Mouse (Mus musculus): ENCODE data around the gene Cbfb.

Cbfb gene

GRCm38 (mm10) chr8:105251954-105252353, 81.5 kb downstream of the Cbfb start:
- DNase-seq (ENCODE audit: low read depth, low spot score) = no peak

DNA sequence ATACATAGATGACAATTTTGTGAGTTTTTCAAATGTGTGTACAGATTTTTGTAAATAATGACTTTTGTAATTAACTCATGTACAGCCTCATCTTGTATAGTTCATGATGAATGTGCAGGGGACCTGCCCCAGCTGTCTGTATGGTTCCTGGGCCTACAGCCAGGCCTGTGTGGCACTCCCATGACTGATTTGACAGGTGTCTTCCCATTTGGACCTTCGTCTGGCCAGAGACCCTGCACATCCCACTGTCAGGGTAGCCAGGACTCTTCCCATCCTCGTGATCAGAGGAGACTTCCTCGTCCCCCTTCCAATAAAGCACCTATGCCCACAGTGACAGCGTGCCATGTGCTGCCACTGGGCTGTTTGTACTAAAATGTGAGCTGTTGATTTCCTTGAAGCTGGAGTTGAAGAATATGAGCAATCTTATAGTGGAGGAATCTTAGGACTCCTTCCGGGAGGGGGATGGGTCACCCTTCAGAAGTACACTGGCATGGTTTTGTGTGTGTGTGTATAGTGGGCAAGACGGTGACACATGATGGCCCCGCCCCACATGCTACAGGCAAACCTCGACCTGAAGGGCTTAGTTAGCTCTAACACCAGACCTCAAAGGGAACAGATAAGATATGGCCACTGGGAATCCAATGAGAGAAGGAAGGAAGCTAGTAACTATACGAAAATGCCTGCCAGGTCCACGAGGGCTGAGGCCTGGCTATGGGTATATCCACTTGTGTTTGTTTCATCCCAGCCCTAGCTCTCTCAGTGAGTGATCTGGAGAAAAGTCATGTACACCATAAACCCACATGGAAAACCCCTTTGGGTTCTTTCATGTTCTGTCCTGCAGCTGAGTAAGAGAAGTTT, 82.4 kb downstream of the Cbfb start:
- no peak for DNase-seq (ENCODE audit: low read depth, low spot score)

DNA sequence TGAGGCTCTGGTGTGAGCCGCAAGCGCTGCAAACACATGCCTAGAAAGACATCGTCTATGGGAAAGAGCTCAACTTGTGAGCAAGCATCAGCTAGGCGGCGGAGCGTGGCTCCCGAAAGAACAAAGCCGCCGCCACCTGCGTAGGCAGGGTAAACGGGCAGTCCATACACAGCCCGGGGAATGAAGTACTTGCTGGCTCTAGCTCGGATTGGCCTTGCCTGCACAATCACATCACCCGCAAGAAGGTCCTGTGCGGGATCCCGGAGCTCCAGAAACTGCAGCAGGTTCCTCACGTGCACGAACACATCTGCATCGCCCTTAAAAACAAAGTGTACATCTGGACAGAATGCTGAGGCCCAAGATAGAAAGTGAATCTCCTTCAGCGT, 83.3 kb downstream of the Cbfb start:
- no peak for DNase-seq (ENCODE audit: low read depth, low spot score)

- peak; percentile 71 for DNase-seq (ENCODE audit: low read depth, low spot score)
These were observed 83.9 kb downstream of the Cbfb start for GRCm38 (mm10) chr8:105254152-105254965.

DNA sequence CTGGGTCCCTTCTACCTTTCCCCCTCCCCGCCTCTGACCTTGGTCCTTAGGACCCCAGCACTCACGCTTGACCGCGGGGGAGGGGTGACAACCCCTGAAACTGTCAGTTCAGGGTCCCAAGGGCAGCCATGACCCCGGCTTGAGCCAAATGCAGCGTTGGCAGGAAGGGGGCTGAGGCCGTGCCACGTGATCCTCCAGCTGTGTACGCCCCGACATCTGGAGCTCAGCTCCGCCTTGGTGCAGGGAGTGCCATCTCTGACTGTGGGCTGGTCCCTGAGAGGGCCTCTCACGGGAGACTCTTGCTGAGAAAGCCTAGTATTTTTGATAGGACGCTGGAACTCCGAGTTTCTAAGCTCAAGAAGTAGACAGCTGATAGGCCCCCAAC, 84.5 kb downstream of the Cbfb start, which contains the start of gene B3gnt9:
B3gnt9 (minus strand) TSS at position 188 of the 385 bp plus-strand sequence.
- peak; percentile 81 for DNase-seq (ENCODE audit: low read depth, low spot score)

DNA sequence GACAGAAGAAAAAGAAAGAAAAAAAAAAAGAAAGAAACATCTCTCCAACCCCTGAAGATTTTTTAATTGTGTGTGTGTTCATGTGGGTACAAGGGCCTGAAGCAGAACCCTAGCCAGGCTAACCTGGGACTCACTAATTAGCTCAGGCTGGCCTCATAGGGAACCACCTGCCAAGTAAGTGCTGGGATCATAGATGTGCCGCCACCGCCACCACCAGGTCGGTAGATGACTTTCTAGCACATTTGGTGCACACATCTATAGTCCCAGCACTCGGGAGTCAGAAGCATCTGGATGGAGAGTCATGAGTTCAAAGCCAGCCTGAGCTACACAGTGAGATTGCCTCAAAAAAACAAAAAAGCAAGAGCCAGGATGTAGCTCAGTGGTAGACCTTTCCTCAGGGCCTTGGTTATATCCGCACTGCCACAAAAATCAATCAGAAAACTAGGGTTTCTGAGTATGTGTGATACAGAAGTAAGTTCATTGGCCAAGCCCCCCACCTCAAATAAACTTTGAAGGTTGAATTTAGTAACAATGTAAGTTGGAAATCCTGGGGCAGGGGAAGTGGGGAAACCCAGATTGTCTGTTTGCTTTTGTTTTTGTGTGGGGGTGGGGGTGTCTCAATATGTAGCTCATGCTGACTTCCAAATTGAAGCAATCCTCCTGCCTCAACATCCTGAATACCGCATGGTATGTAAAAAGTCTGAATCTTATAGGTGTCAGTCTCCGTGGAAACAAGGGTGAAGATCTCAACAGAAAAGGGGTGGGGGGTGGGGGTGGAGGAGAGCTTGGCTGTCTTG, 87.0 kb downstream of the Cbfb start:
- DNase-seq (ENCODE audit: low read depth, low spot score) = no peak

DNA sequence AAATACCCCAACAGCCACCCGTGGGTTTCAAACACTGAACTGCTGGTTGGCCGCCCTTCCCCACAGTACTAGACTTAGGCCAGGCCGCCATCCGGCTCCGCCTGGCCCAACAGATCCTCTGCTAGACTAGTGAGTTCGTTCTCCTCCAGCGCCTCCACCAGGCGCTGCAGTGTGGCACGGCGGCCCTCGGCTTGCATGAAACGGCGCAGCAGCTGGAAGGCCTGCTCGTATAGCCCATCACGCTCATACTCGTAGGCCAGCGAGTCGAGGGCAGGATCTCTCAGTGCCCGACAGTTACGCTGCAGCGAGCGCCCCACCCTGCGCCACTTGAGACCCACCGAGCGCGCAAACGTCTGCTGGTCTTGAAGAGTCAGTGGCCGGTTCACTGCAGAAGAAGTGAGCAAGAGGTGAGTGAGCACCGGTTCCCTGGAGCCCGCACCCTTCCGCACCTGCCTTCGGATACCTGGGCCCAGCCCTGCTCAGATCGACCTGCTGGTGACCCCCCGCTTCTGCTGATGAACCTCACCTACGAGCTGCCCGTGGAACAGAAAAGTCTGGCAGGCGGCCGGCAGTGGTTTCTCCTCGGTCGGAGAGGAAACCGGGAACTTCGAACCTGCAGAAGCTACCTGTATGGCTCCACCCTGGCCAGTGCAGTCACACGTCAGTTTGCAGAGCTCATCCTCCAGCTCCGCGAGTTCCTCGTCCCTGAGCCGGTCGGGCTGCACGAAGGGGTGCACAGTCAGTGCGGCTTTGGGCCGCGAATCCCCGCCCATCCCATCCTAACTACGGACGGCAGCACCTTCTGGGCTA, 88.6 kb downstream of the Cbfb start:
- no peak for DNase-seq (ENCODE audit: low read depth, low spot score)

GRCm38 (mm10) chr8:105259721-105260320, 89.3 kb downstream of the Cbfb start:
- no peak for DNase-seq (ENCODE audit: low read depth, low spot score)

DNA sequence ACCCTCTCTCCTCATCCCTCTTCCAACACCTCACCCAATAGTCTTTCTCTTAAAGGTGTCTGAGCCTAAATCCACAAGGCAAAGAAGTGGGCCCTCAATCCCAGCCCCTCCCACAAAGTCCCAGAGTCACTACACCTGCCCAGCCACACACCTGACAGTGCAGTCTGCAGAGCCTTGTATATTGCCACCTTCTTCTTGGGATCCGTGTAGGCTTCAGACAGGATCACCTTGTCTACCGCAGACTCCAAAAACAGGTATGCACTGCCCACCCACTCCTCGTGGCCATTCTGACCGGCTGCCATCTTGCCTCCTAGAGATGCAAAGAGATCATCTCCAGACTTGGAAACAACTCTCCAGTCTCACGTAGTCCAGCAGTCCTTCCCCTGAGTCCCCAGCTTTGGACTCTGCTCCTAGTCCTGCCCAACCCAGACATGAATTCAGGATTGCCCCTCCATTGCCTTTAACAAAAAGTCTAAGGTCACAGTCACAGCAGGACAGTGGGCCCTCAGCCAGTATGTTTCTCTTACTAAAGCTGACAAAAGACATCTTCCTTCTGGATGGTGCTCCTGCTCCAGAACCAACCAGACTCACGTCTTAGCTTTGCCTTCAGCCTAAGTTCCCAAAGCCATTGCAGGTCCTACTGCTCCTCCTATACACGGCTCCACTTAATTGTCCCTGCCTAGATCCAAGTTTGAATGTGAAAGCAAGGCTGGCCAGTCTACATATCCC, 90.1 kb downstream of the Cbfb start:
- no peak for DNase-seq (ENCODE audit: low read depth, low spot score)

DNA sequence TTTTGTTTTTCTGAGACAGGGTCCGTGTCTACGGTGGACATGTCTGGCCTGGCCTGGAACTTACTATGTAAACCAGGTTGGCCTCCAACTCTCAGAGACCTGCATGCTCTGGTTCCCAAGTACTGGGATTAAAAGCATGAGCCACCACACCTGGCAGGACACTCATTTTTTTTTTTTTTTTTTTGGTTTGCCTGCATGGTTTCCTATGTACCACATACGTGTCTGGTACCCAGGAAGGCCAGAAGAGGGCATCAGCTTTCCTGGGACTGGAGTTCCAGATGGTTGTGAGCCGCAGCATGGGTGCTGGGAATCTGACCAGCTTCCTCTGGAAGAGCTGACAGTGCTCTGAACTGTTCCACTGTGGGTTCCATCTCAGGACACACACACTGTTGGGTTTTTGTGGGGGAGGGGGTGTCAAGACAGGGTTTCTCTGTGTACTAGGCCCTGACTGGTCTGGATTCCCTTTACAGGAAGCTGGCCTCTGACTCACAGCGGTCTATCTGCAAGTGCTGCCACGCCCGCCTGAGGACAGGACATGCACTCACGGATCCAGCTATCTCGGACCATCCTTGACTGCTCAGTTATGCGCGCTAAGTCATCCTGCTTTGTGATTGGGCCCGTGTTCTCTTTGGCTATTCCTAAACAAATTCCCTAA, 91.0 kb downstream of the Cbfb start:
- no peak for DNase-seq (ENCODE audit: low read depth, low spot score)

GRCm38 (mm10) chr8:105263244-105263912, 92.9 kb downstream of the Cbfb start:
- DNase-seq (ENCODE audit: low read depth, low spot score) = no peak

GRCm38 (mm10) chr8:105264024-105264982, 93.8 kb downstream of the Cbfb start, which contains the start of the genes Tradd and Fbxl8:
Gene Tradd (minus strand): TSS chr8:105264609.
Gene Fbxl8 (plus strand): TSS chr8:105264648.
- DNase-seq (ENCODE audit: low read depth, low spot score) = no peak

DNA sequence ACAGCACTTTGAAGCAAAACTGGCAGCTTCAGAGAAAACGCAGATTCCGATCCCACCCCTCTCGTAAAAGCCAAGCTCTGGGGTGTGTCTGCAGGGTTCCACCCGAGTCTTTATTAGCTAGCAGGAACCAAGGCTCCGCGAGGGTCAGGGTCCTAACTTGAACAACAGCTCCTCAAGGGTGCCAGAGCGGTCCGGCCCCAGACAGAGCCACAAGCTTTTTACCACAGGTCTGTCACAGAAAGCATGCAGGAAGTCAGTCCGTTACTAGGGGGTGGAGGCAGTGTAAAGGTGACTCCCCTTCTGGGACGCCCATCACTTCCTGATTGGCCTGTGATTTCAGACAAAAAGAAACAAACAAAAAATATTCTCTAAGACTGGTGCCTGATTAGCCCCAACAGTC, 94.7 kb downstream of the Cbfb start:
- DNase-seq (ENCODE audit: low read depth, low spot score) = no peak

DNA sequence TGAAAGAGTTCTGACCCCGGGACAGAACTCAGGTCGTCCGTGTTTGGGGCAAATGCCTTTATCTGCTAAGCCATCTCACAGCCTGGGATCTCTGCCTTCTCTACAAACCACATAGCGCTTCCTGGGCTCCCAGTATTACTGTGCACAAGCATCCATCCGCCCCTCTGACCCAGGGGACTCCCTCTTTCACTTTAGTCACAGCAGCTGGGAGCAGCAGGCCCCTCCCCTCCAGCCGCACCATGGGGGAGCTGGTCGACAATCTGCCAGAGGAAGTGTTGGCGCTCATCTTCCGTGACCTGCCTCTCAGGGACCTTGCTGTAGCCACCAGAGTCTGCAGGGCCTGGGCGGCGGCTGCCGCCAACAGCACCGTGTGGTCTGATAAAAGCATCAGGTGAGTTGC, 96.3 kb downstream of the Cbfb start:
- no peak for DNase-seq (ENCODE audit: low read depth, low spot score)

Data from skeletal muscle tissue, adult 2 months (tissue).